Mouse (Mus musculus) C2C12 (cell line): ENCODE data around the gene Rnase9.

Experiments used
- CTCF ChIP-seq: IDR thresholded peaks from one replicate; pipeline ENCODE4 v1.5.1; 2011; ENCODE audit not compliant: control insufficient read depth, insufficient read depth, insufficient read length
- MAX ChIP-seq: IDR thresholded peaks from one replicate; pipeline ENCODE4 v1.6.1; 2011; ENCODE audit warnings: mild to moderate bottlenecking, control low read depth
- USF1 ChIP-seq: IDR thresholded peaks from one replicate; pipeline ENCODE4 v1.6.1; 2011; ENCODE audit warnings: low read depth, mild to moderate bottlenecking, control low read depth, moderate library complexity

- no peak for TF ChIP-seq CTCF
- no peak for TF ChIP-seq USF1
- no peak for TF ChIP-seq MAX
These were observed 32.1 kb downstream of the Rnase9 start for GRCm38 (mm10) chr14:51009572-51009971.
